ENCODE assay signal across 19 mouse cellular contexts in the genomic region with DNA sequence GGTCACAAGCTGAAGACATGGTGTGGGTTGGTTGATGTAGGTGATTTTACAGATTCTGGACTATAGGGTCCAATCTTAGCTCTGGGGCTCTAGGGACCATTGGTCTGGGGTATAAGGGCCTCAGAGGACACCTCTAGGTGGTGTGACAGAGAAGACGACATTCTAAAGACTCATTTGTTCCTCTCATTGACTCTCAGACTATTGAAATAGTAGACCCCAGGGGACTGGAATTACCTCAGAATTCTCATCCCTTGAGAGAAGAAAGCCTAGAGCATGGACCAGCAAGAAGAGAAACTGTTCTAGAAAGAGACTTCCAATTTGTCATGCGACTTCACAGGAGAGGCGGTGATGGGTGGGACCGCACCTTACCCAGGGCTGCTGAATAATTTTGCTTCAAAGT. TPM values are rescaled to one million over a fixed set of nuclear protein-coding genes. Genes with fewer than 3 reads are reported as not detected.
"Had no signal": no experiment of that assay in that cellular context is flagged by ENCODE, and none has a peak within 500 bp of the region (broad histone marks: within the 10 kb centered on the region; RNA-seq: fewer than 3 reads in every experiment).

No protein-coding gene starts in this region.

- H3K4me3 ChIP-seq: limb, embryonic 13.5 days; midbrain, embryonic 10.5 days; stomach, embryonic 15.5 days had no signal

- DNase-seq: kidney, adult 18-20 months; kidney, postnatal 4 days; left cerebral cortex, postnatal 4 days; lung, embryonic 14.5 days; midbrain, embryonic 14.5 days; right cerebral cortex, adult 18-20 months; right cerebral cortex, postnatal 14 days; right cerebral cortex, postnatal 4 days; spleen, adult 18-20 months; thymus, postnatal 25 days had no signal

- ATAC-seq: lung, postnatal 0 days had no signal

- H3K4me2 ChIP-seq: limb, embryonic 13.5 days; lung, embryonic 14.5 days; stomach, embryonic 15.5 days had no signal

- H3K9ac ChIP-seq: limb, embryonic 13.5 days; lung, embryonic 14.5 days; stomach, embryonic 15.5 days had no signal

- H3K27me3 ChIP-seq: limb, embryonic 13.5 days; stomach, embryonic 15.5 days had no signal

- H3K9me3 ChIP-seq: limb, embryonic 13.5 days; stomach, embryonic 15.5 days had no signal

- H3K36me3 ChIP-seq: limb, embryonic 13.5 days; midbrain, embryonic 10.5 days; stomach, embryonic 15.5 days had no signal

- H3K27ac ChIP-seq: limb, embryonic 13.5 days; macrophage; stomach, embryonic 15.5 days had no signal

RNA-seq across cellular contexts. Expression of a gene that starts 14.1 kb away (rescaled TPM):
- polyA plus RNA-seq: midbrain, embryonic 14.5 days; midbrain, postnatal 0 days; neural tube, embryonic 14.5 days had no signal

RNA-seq across cellular contexts. Expression of a gene that starts 44.9 kb away (rescaled TPM):
- polyA plus RNA-seq: kidney, embryonic 16.5 days; macrophage had no signal

RNA-seq across cellular contexts. Expression of a gene that starts 46.5 kb away (rescaled TPM):
- polyA plus RNA-seq: liver, adult 2 months; macrophage had no signal
